Mouse (Mus musculus) lung, adult 2 months (tissue): ENCODE measurements around the gene Prkcd. TPM values are rescaled to one million over a fixed set of nuclear protein-coding genes. Genes with fewer than 3 reads are reported as not detected.

Experiments
- DNase-seq: peaks from one replicate; pipeline ENCODE4 v3.0.0; 2022
- H3K4me1 ChIP-seq: fragments of 200-500 bp; 2 replicates; pipeline ENCODE4 v1.6.1; 2011; ENCODE audit warnings: low read length; ENCODE audit not compliant: control insufficient read depth, insufficient read depth
- H3K4me3 ChIP-seq: fragments of 200-500 bp; replicated peaks from 2 replicates; pipeline ENCODE3; 2011; ENCODE audit warnings: low read depth, mild to moderate bottlenecking, control low read depth, low read length; ENCODE audit errors: extremely low read depth
- CTCF ChIP-seq: fragments of 200-500 bp; IDR thresholded peaks from 2 replicates; pipeline ENCODE4 v1.5.1; 2011; ENCODE audit warnings: mild to moderate bottlenecking, low read length, control low read depth; ENCODE audit not compliant: insufficient read depth
- POLR2A ChIP-seq: fragments of 200-500 bp; IDR thresholded peaks from 2 replicates; pipeline ENCODE4 v1.6.1; 2011; ENCODE audit warnings: low read depth, mild to moderate bottlenecking, control low read depth, low read length, borderline replicate concordance; ENCODE audit errors: extremely low read depth
- WGBS: fragments of 180-500 bp; shearing (Covaris S2); methylation state at CpG from one replicate; pipeline ENCODE4 v1.1.7; 2018; 5-methylcytosine and 5-hydroxymethylcytosine counted together
- polyA plus RNA-seq: library from polyadenylated mRNA; depleted of rRNA; stranded (reverse); fragments of >200 nt; gene quantifications from 2 replicates; pipeline ENCODE4 v1.2.3, GENCODE M21; 2012

The Prkcd gene
- polyA plus RNA-seq, 1 experiment, result 134 TPM

DNA sequence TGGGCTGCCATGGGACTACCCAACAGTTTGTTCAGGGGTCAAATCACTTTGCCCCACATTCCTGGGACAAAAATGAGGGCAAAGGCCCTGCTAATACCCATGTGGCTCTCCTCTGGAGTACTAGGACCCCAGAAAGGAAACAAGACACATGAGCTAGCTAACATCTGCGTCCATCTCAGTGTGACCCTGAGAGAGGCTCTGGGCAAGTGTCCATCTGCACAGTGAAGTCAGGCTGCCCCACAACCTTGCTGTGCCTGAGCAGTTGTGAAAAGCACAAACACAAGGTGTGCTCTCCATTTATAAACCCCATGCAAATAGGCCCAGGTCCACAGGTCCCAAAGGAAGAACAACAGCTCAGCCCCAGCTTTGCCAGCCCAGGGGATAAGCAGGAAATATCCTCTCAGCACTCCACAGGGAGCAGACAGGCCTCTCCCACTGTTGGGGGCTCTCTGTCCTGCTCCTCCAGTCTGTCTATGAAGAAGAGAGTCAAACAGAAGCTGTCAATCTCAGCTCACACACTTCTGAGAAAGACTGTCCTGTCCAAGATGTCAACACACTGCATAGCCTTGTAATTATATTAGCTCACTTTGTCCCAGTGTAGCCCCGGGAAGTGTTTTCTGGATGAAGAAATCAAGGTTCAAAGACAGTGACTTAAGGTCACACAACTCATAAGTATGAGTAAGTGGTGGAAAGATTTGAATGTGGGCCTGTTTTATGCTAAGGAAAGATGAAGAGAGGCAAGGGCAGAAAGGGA is 12.9 kb downstream of the Prkcd start:
- DNase-seq, result no peak
- Histone ChIP-seq H3K4me3 (no peak overlapping the region), H3K4me1 (peaks cover 20% of the 10 kb centered on the region; the same call in 1 of the 2 replicates)
- 65% methylated on average over 2 of the region's 2 CpGs for WGBS
- TF ChIP-seq CTCF (no peak), POLR2A (no peak)

DNA sequence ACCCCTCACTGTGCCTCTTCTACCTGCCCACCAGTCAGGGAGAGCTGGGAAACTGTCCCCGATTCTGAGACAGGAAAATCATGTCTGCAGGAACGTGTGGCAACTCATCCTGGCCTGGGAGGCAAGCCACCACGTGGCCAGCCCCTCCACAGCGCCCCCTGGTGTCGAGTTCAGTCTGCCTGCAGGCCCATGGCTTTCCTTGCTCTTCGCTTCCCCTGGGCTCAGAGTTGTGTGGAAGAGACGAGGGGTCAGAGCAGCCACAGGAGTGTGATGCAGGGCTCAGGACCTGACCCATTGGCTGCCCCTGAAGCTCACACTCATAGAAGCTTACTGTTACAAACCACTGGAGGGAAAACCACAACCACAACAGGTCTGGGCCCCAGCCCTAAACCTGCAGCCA is 13.5 kb downstream of the Prkcd start:
- Histone ChIP-seq H3K4me1 (peaks cover 20% of the 10 kb centered on the region; the same call in 1 of the 2 replicates), H3K4me3 (no peak overlapping the region)
- WGBS, result 13% methylated on average over 7 of the region's 7 CpGs
- DNase-seq, result peak; percentile 85
- TF ChIP-seq CTCF (peak; percentile 77), POLR2A (no peak)

DNA sequence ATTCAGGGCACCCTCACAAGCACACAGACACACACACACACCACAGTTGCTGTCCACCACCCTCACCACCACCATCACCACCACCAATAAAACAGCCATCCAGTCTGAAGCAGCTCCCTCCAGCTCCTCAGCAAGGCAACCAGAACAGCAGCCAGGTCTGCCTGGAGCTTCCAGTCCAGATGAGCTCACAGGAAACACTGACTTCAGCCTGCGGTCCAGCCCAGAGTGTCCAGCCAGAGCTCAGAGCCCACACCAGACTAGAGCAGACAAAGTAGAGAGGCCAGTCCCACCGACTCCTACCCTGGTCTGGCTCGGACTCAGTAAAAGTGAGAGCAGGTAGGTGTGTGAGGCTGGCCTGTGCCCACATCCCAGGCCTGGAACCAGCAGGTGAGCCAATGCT is 15.1 kb downstream of the Prkcd start:
- DNase-seq, result no peak
- Histone ChIP-seq H3K4me3 (no peak overlapping the region), H3K4me1 (peaks cover 20% of the 10 kb centered on the region; the same call in 1 of the 2 replicates)
- 59% methylated on average over 3 of the region's 3 CpGs for WGBS
- TF ChIP-seq CTCF (no peak), POLR2A (no peak)

DNA sequence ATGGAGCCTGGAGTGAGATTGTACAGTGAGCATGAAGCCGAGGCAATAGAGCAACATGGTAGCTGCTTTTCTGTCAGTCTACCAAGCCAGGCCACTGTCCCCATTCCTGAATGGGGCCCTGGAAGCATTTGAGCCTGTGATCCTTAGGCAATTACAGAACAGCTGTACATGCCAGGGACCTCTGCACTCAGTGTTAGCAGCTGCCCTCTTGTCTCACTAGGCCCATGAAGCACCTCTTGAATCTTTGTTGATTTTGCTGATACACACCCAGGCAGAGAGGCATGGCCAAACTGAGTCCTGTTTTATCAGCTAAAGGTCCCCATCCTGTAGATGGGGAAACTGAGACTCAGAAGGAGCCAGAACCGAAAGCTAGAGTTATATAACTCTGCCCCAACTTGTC is 15.7 kb downstream of the Prkcd start:
- peaks cover 20% of the 10 kb centered on the region; the same call in 1 of the 2 replicates for H3K4me1 ChIP-seq
- 52% methylated on average over 2 of the region's 2 CpGs for WGBS
- TF ChIP-seq POLR2A, result no peak
- no peak for TF ChIP-seq CTCF
- peak; percentile 42 for DNase-seq
- H3K4me3 ChIP-seq, result no peak overlapping the region

DNA sequence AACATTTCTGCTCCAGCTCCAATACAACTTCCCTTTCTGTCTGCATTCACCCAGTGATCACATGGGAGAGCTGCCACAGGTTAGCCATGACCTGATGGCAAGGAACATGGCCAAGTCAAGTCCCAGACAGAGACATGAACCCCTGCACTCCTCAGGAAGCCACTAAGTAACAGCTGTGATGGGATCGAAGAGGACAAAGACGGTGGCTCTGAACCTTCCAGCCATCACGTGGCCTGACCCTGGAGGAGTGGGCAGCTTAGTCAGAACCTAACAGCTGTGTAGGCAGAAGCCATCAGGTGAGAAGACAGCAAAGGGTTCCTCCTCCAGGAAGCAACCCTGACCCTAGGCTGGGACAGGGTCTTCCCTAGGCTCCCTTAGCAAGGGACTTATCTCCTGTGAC is 16.5 kb downstream of the Prkcd start:
- no peak for DNase-seq
- Histone ChIP-seq H3K4me3 (no peak overlapping the region), H3K4me1 (peaks cover 17% of the 10 kb centered on the region; the same call in 1 of the 2 replicates)
- TF ChIP-seq POLR2A (no peak), CTCF (no peak)
- 86% methylated on average over 3 of the region's 3 CpGs for WGBS

DNA sequence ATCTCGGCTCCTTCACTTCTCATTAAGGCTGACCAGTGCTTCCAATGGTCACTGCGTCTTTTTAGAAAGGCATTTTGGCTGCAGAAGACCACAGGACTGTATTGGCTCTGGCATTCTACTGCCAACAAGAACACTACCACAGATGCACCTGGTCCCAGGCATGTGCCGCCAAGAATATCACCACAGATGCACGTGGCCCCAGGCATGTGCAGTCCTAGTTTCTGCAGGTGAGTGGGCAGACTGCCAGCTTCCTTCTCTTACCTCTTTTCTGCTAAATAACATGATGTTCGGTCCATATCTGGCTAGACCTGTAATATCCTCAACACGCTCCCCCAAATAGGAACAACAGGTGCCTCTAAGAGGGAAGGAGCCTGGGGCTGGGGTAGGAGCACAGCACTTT is 17.8 kb downstream of the Prkcd start:
- TF ChIP-seq POLR2A (no peak), CTCF (no peak)
- DNase-seq, result no peak
- 72% methylated on average over 6 of the region's 6 CpGs for WGBS
- Histone ChIP-seq H3K4me1 (peaks cover 17% of the 10 kb centered on the region; the same call in 1 of the 2 replicates), H3K4me3 (no peak overlapping the region)

DNA sequence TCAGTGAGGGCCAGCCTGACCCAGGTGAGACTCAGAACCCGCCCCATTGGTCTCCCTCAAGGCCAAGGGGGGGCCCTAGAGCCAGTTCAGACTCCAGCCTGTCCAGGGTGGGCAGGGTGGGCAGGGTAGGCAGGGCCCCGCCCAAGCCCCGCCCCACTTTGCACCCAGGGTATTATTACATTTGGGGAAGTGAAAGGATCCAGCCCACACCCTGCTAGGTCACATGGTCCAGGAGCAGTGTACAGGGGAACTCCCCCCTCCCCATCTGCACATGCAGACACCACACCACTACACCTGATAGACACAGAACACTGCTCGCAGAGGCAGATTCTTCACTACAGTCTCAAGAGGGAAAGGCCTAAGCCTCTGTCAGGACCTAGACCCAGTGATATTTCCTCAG is 18.3 kb downstream of the Prkcd start:
- WGBS, result 71% methylated on average over 4 of the region's 4 CpGs
- no peak for DNase-seq
- TF ChIP-seq POLR2A, result no peak
- TF ChIP-seq CTCF, result no peak
- H3K4me1 ChIP-seq, result peaks cover 14% of the 10 kb centered on the region; the same call in 1 of the 2 replicates
- H3K4me3 ChIP-seq, result no peak overlapping the region

DNA sequence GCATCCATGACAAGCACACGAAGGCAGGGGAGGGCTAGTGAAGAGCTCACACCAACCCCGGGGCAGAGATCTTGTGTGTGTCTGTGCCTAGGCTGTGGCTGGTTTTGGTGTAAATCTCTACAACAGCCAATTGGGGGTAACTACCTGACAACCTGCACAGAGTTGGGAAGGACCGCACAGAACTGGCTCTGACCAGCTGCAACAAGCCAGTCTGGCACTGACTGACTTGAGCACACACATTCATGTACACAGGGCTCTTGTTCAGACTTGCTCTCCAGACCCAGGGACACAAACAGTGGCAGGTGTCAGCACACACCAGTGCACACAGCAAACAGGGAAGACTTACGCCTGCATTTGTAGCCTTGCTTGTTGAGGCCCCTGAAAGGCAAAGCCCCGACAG is 19.2 kb downstream of the Prkcd start:
- H3K4me3 ChIP-seq, result no peak overlapping the region
- H3K4me1 ChIP-seq, result peaks cover 11% of the 10 kb centered on the region; the same call in 1 of the 2 replicates
- no peak for DNase-seq
- TF ChIP-seq CTCF (no peak), POLR2A (no peak)
- WGBS, result 83% methylated on average over 5 of the region's 5 CpGs

DNA sequence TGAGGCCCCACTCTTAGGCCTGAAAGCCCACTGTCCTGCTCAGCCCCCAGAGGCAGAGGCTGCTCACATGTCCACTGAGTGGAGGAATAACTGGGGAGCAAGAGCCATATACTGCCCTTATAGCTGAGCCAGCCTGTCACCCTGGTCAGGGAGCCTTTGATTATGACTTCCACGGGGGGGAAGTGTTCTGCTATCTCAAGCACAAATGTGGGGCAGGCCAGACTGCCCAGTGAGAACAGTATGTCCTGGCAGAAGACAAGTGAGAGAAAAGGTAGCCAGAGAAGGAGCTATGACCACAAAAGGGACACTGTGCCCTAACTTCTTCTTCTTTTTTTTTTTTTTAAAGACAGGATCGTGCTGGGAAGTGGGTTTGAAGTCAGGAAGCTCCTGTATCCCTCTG is 28.9 kb downstream of the Prkcd start:
- no peak for DNase-seq
- TF ChIP-seq CTCF (no peak), POLR2A (no peak)
- no peak overlapping the region for H3K4me3 ChIP-seq
- WGBS, result 56% methylated on average over 2 of the region's 2 CpGs
- H3K4me1 ChIP-seq, result peaks cover 21% of the 10 kb centered on the region

DNA sequence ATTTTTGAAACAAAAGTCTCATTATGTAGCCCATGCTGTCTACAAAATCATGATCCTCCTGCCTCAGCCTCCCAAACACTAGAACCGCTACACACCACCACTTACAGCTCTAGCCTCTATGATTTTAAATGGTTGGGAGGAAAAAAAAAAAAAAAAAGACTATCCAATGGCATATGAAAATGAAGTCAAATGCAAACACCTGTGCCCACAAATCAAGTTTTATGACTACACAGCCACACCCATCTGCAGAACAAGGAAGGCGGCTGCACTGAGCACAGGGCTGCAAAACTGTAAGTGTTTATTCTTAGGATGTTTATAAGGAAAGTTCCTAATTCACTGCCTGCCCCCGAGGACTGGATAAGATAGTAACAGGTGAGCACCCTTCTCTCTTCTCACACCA is 29.6 kb downstream of the Prkcd start:
- Histone ChIP-seq H3K4me3 (no peak overlapping the region), H3K4me1 (peaks cover 22% of the 10 kb centered on the region)
- TF ChIP-seq POLR2A (no peak), CTCF (no peak)
- no peak for DNase-seq
- WGBS, result 59% methylated on average over 3 of the region's 3 CpGs
